Mouse (Mus musculus) left cerebral cortex, postnatal 25 days (tissue): ENCODE data around the gene Emc7. TPM values are rescaled to one million over a fixed set of nuclear protein-coding genes. Genes with fewer than 3 reads are reported as not detected.

Experiments
- DNase-seq, 2 experiments: peaks; one replicate each; pipeline ENCODE4 v3.0.0; 2022; ENCODE audit warnings: low spot score in 2 of 2, mixed read lengths in 1 of 2
- intact Hi-C: fragments of 180-260 bp; cut with DNase I; formaldehyde crosslinking; loops from one replicate; pipeline ENCODE4 v1.15.1; 2025
- total RNA-seq, 2 experiments: library from RNA; stranded (reverse); gene quantifications; 2 replicates each; pipeline ENCODE4 v1.2.3; 2021

Emc7 gene
- total RNA-seq, 2 experiments from 2014 or later, result 49.7 TPM

DNA sequence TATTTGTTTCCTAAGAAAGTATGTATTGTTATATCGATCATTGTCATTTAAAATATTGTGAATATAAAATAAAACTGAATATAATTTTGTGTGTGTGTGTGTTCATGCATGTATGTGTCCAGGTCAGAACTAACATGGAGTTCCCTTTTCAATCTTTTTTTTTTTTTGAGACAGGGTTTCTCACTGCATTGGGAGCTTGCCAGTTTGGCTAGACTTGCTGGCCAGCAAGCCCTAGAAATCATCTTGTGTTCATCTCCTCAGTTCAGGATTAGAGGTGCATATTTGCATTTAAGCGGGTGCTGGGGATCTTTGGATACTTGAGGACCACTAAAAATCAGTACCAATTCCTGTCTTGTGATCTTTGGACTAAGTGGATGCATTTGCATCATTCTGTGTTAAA lies 17.3 kb downstream of the Emc7 start:
- no peak for DNase-seq
- intact Hi-C loops, result no loop called here

DNA sequence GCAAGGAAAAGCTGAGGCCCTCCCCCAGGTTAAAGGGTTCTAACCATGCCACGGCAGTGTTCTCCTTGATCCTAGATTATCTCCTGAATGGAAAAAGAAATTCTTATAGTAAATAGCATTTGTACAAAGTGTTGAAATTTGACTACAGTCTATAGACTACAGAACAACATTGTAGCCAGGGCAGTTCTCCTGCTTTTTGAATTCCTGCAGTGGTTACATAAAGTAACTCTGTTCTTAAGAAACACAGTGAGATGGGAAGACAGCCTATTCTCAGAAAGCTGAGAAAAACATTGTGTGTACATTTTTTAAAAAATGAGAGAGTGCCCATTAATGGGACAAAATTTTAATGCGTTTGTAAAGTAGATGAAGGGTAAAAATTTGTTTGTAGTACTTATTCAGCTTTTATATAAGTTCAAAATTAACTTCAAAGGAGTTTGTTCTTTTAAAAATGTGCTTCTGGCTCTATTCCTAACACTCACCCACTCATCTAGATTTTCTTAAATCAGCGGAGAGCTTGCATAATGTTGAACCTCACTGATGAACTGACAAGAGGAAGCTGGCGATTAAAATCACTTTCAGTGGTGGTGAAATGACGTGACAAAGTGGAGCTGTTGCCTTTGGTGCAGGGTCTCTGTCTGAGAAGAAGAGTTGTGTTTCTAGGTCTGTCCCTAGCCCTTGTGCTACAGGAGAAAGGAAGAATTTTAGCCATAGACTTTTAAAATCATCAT lies 20.4 kb downstream of the Emc7 start:
- DNase-seq, result peak in 1 of 2 experiments; percentile 74
- intact Hi-C loops, result no loop called here

DNA sequence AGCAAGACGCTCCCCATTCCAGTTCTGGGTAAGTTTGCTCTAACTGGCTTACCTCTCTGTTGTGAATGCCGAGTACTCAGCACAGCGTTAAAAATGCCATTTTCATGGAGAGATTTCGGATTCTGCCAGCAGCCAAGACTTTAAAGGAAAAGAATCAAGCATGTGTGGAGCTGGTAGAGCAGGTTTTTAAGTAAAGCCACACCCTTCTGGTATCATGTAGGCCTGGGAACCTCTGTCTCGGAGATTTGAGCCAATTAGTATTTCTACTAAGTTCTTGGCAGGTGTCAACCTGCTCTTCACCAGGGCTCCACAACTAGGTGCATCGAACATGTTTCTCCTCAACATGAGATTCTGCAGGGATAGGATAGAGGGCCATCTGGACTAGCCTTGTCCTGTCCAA lies 21.8 kb downstream of the Emc7 start:
- DNase-seq, result no peak
- intact Hi-C loops, result no loop called here

DNA sequence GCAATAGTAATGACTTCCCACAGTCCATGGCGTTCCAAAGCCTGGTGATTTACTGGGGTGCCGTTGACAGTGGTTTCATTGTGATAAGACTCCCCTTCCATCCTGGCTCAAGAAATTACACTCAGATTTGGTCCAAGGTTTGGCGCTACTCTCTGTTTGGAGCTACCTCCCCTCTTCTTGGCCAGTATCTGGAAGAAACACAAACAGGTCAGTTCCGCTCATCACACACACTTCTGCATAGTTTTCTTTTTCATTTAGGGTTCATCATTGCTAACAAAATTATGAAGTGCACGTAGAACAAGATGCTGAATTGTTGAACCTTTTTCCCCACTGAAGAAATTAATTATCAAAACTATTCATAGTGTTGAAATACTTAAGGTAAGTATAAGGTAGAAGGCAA lies 25.9 kb downstream of the Emc7 start, which contains the start of gene Chrm5:
Gene Chrm5, minus strand, starts transcription at position 101 of the 400 bp plus-strand sequence.
- intact Hi-C loops, result loop anchor here (2.0 to 5.0 kb wide), 3 partner anchors 102 to 283 kb away; partner anchors contain the start of genes Gm21985, Katnbl1 and Slc12a6
- DNase-seq, result no peak

GRCm38 (mm10) chr2:112481564-112481963 lies 26.8 kb downstream of the Emc7 start:
- DNase-seq, result no peak
- intact Hi-C loops, result loop anchor here (2.0 to 5.0 kb wide), 3 partner anchors 103 to 284 kb away; partner anchors contain the start of genes Gm21985, Katnbl1 and Slc12a6

DNA sequence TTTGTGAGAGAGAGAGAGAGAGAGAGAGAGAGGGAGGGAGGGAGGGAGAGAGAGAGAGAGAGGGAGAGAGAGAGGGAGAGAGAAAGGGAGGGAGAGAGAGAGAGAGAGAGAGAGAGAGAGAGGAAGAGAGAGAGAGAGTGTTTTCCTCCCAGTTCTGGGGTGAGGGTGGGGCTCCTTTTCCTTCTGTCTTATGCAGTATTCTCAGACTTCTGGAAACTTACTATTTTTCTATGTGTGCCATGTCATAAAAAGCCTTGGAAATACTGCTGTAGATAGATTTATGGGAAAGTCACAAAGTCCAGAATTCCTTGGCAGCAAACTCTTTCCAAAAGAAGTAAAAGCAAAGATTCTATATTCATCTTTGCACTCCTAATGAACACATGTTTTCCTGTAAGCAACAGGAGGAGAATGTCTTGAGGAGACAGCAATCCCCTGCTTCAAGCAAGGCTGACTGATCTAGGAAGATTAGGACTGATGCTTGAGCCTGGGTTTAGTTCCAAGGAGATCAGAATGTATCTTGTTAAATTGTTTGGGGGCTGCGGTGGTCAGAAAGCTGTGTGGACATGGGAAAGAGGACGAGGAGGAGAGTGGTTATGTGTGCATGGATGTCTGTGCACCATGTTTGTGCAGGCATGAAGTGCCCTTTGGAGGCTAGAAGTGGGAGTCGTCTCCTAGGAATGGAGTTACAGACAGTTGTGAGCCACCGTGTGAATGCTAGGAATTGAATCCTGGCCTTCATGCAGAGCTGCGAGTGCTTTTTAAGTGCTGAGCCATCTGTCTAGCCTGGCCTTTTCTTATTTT lies 27.9 kb downstream of the Emc7 start:
- intact Hi-C loops, result loop anchor here (5.0 kb wide), 2 partner anchors 215 to 285 kb away; partner anchors contain the start of genes Gm21985 and Slc12a6
- peak in 1 of 2 experiments; percentile 73 for DNase-seq

DNA sequence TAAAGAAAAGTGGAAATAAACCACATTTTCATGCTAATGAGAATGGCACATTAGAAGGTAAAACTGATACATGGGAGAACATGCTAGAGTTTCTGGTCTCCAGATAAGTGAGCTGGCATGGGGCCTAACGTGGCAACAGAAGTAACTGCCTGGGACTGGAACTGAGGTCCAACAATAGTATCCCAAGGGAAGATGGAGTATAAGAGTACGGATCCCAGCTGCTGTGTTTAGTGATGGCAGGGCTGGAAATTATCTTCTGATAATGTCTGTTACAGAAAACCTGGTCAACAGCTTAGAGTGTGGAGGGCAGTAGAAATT lies 28.5 kb downstream of the Emc7 start:
- intact Hi-C loops, result loop anchor here (5.0 kb wide), 2 partner anchors 216 to 286 kb away; partner anchors contain the start of genes Gm21985 and Slc12a6
- DNase-seq, result no peak

DNA sequence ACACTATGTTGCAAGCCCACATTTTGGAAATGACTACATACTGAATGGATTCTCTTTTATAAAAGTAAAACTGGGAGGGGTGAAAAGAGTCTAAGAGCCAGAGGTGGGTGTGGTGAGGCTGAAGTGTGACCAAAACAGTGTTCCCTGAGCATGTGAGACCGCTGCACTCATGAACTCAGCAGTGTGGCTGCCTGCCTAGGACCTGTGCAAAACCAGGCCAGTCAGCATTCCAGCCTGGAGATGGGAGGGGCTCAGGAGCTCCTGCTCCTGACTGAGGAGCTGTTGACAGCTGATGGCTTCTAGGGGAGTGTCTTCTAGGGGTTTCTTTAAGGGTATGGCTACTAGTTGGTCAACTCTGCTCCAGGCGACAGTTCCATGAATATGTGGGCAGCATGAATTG lies 30.1 kb downstream of the Emc7 start:
- intact Hi-C loops, result loop anchor here (5.0 kb wide), 2 partner anchors 218 to 288 kb away; partner anchors contain the start of genes Gm21985 and Slc12a6
- no peak for DNase-seq

GRCm38 (mm10) chr2:112490483-112491196 lies 35.8 kb downstream of the Emc7 start:
- no peak for DNase-seq
- intact Hi-C loops, result no loop called here

- intact Hi-C loops, result no loop called here
- no peak for DNase-seq
Observed at GRCm38 (mm10) chr2:112491629-112492028, 36.8 kb downstream of the Emc7 start.

- no peak for DNase-seq
- intact Hi-C loops, result no loop called here
Observed at GRCm38 (mm10) chr2:112492431-112492855, 37.6 kb downstream of the Emc7 start.

GRCm38 (mm10) chr2:112492856-112493538 lies 38.2 kb downstream of the Emc7 start, which contains the start of gene Aven:
TSS of gene Aven (plus strand) at chr2:112492964.
- DNase-seq, result peak; percentile 84
- intact Hi-C loops, result no loop called here

GRCm38 (mm10) chr2:112493539-112494260 lies 38.9 kb downstream of the Emc7 start:
- no peak for DNase-seq
- intact Hi-C loops, result no loop called here

GRCm38 (mm10) chr2:112497851-112498250 lies 43.1 kb downstream of the Emc7 start:
- DNase-seq, result no peak
- intact Hi-C loops, result no loop called here

- intact Hi-C loops, result loop anchor here (5.0 to 10.0 kb wide), 3 partner anchors 111 to 804 kb away; no protein-coding TSS in a partner anchor
- DNase-seq, result peak; percentile 80 to 87
Observed at GRCm38 (mm10) chr2:112501209-112501608, 46.4 kb downstream of the Emc7 start.

GRCm38 (mm10) chr2:112503978-112504377 lies 49.2 kb downstream of the Emc7 start:
- no peak for DNase-seq
- intact Hi-C loops, result loop anchor here (5.0 to 10.0 kb wide), 3 partner anchors 108 to 801 kb away; no protein-coding TSS in a partner anchor

DNA sequence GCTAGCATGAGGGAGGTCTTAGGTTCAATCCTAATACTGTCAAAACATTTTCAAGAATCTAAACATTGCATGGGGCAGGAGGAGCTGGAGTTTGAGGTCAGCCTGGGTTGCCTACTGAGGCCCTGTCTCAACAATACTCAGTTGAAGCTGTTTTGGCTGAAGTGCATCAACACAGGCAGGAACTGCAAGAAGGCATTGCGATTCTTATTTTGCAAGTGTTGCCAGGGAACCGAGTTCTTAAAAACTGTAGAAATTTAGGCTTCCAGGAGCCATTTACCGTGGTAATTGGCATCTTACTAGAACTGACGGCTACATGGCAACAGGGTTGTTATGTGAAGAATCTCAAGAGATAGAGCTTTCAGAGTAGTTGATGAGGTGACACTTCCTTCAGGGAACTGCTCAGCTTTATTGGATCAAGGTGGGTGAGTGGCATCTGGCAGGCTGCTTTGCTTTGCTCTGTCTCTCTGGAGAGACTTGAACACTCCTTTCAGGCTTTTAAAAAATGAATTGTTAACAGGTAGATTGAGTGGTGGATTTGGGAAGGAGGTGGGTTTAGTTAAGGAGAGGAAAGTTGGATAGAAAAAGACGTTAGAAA lies 52.1 kb downstream of the Emc7 start:
- intact Hi-C loops, result loop anchor here (10.0 kb wide), 1 partner anchor 798 kb away; no protein-coding TSS in a partner anchor
- DNase-seq, result no peak

- DNase-seq, result no peak
- intact Hi-C loops, result loop anchor here (10.0 kb wide), 1 partner anchor 797 kb away; no protein-coding TSS in a partner anchor
Observed at GRCm38 (mm10) chr2:112507444-112507843, 52.6 kb downstream of the Emc7 start.
